Mouse (Mus musculus): ENCODE measurements around the gene Ift43. TPM values are rescaled to one million over a fixed set of nuclear protein-coding genes. Genes with fewer than 3 reads are reported as not detected.

Gene Ift43
- total and polyA plus RNA-seq, 3 experiments = 0.42 to 1.9 TPM; not detected in 1

DNA sequence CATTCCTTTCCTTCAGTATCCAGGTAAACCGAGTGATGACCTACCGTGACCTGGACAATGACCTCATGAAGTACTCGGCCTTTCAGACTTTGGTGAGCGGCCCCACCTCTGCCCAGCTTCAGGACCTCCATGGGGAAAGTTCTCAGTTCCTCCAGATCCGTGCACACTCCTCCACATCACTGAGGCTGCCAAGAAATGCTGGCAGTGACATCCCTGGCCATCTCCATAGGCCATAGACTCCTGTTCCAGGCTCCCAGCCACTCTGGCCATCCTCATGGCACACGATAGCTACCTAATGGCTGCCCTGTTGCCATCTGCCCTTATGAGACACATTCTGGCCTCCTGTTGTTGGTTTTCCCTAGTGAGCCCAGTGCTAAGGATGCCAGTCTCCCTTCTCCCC is 79.1 kb downstream of the Ift43 start:
- Histone ChIP-seq H3K27me3 (ENCODE audit: control insufficient read depth in 1 of 2, insufficient read depth in 2 of 2, low read length in 2 of 2) (no peaks in the 10 kb centered on the region), H3K36me3 (ENCODE audit: control insufficient read depth in 1 of 2, insufficient read depth in 2 of 2, low read length in 2 of 2) (no peaks in the 10 kb centered on the region), H3K9ac (ENCODE audit: control insufficient read depth, low read depth, low read length, poor library complexity, severe bottlenecking) (no peak overlapping the region), H3K79me2 (ENCODE audit: control insufficient read depth, insufficient read depth, low read length, poor library complexity) (no peaks in the 10 kb centered on the region), H3K27ac (ENCODE audit: control insufficient read depth, low read depth, low read length) (no peak overlapping the region), H3K4me3 (ENCODE audit: control insufficient read depth in 1 of 2, insufficient read depth in 1 of 2, low read depth in 2 of 2, low read length in 2 of 2) (no peak overlapping the region), H3K9me3 (replicated peaks; ENCODE audit: insufficient read depth, low read length) (no peaks in the 10 kb centered on the region), H3K4me1 (ENCODE audit: control insufficient read depth in 1 of 2, insufficient read depth in 2 of 2, low read length in 2 of 2) (no peaks in the 10 kb centered on the region)
- TF ChIP-seq MYC (IDR thresholded peaks at IDR 0.05; ENCODE audit: low read depth, low read length) = no peak
- TF ChIP-seq UBTF (IDR thresholded peaks at IDR 0.05; ENCODE audit: borderline replicate concordance, insufficient read depth, low read depth, low read length) = no peak
- no peak for TF ChIP-seq RAD21 (IDR thresholded peaks at IDR 0.05; ENCODE audit: low read depth, low read length)
- no peak for TF ChIP-seq ZNF384 (IDR thresholded peaks at IDR 0.05; ENCODE audit: low read depth, low read length)
- no peak for TF ChIP-seq CTCF (IDR thresholded peaks at IDR 0.05 in 2 of 3, conservative IDR thresholded peaks at IDR 0.05 in 1 of 3; ENCODE audit: control insufficient read depth in 1 of 3, insufficient read depth in 1 of 3, low read depth in 2 of 3, low read length in 3 of 3, poor library complexity in 1 of 3, severe bottlenecking in 1 of 3)
- TF ChIP-seq TCF12 (IDR thresholded peaks at IDR 0.05; ENCODE audit: low read depth, low read length) = no peak
- no peak for TF ChIP-seq CHD2 (IDR thresholded peaks at IDR 0.05; ENCODE audit: low read length)
- no peak for TF ChIP-seq ZC3H11A (IDR thresholded peaks at IDR 0.05; ENCODE audit: low read depth, low read length)
- TF ChIP-seq SMC3 (IDR thresholded peaks at IDR 0.05; ENCODE audit: low read depth, low read length) = no peak
- no peak for TF ChIP-seq MAX (IDR thresholded peaks at IDR 0.05; ENCODE audit: low read length)
- TF ChIP-seq POLR2AphosphoS2 (IDR thresholded peaks at IDR 0.05; ENCODE audit: low read length) = no peak
- TF ChIP-seq MAZ (IDR thresholded peaks at IDR 0.05; ENCODE audit: low read depth, low read length) = no peak
- no peak for TF ChIP-seq ZKSCAN1 (IDR thresholded peaks at IDR 0.05; ENCODE audit: low read depth, low read length)
- no peak for TF ChIP-seq ELF1 (IDR thresholded peaks at IDR 0.05; ENCODE audit: low read depth, low read length)
- no peak for TF ChIP-seq MEF2A (IDR thresholded peaks at IDR 0.05; ENCODE audit: extremely low read depth, insufficient replicate concordance, low read depth, low read length, poor library complexity, severe bottlenecking)
- TF ChIP-seq GATA1 (IDR thresholded peaks at IDR 0.05; ENCODE audit: low read depth, low read length) = no peak
- no peak for TF ChIP-seq USF1 (IDR thresholded peaks at IDR 0.05; ENCODE audit: low read depth, low read length)
- no peak for TF ChIP-seq CHD1 (IDR thresholded peaks at IDR 0.05; ENCODE audit: low read depth, low read length)
- no peak for TF ChIP-seq POLR2A (IDR thresholded peaks at IDR 0.05; ENCODE audit: control insufficient read depth in 1 of 2, insufficient read depth in 1 of 2, low read depth in 1 of 2, low read length in 2 of 2, poor library complexity in 1 of 2)
- TF ChIP-seq ZMIZ1 (IDR thresholded peaks at IDR 0.05; ENCODE audit: low read depth, low read length) = no peak
- no peak for DNase-seq (ENCODE audit: low read depth, low spot score)

GRCm38 (mm10) chr12:86161942-86162341 is 79.6 kb downstream of the Ift43 start:
- H3K4me1 ChIP-seq (ENCODE audit: control insufficient read depth in 1 of 2, insufficient read depth in 2 of 2, low read length in 2 of 2) = no peaks in the 10 kb centered on the region
- no peaks in the 10 kb centered on the region for H3K36me3 ChIP-seq (ENCODE audit: control insufficient read depth in 1 of 2, insufficient read depth in 2 of 2, low read length in 2 of 2)
- H3K27ac ChIP-seq (ENCODE audit: control insufficient read depth, low read depth, low read length) = no peak overlapping the region
- TF ChIP-seq RAD21 (IDR thresholded peaks at IDR 0.05; ENCODE audit: low read depth, low read length) (no peak), POLR2AphosphoS2 (IDR thresholded peaks at IDR 0.05; ENCODE audit: low read length) (no peak), MYB (IDR thresholded peaks at IDR 0.05; ENCODE audit: low read depth, low read length) (no peak)
- no peak overlapping the region for H3K4me3 ChIP-seq (ENCODE audit: control insufficient read depth in 1 of 2, insufficient read depth in 1 of 2, low read depth in 2 of 2, low read length in 2 of 2)
- no peaks in the 10 kb centered on the region for H3K9me3 ChIP-seq (replicated peaks; ENCODE audit: insufficient read depth, low read length)
- no peaks in the 10 kb centered on the region for H3K27me3 ChIP-seq (ENCODE audit: control insufficient read depth in 1 of 2, insufficient read depth in 2 of 2, low read length in 2 of 2)
- H3K9ac ChIP-seq (ENCODE audit: control insufficient read depth, low read depth, low read length, poor library complexity, severe bottlenecking) = no peak overlapping the region
- no peaks in the 10 kb centered on the region for H3K79me2 ChIP-seq (ENCODE audit: control insufficient read depth, insufficient read depth, low read length, poor library complexity)
- DNase-seq (ENCODE audit: low read depth, low spot score) = no peak

Measured in MEL (cell line).